Mouse (Mus musculus) thymus, adult 2 months (tissue): ENCODE data around the gene Kxd1.

Source experiments
- CTCF ChIP-seq: fragments of 200-500 bp; IDR thresholded peaks from 2 replicates; pipeline ENCODE4 v1.5.1; 2012; ENCODE audit warnings: mild to moderate bottlenecking, control low read depth, low read length, moderate library complexity, borderline replicate concordance; ENCODE audit not compliant: control insufficient read depth, poor library complexity, insufficient read depth; ENCODE audit errors: extremely low read depth
- POLR2A ChIP-seq: fragments of 200-500 bp; IDR thresholded peaks from 2 replicates; pipeline ENCODE4 v1.6.1; 2012; ENCODE audit warnings: mild to moderate bottlenecking, low read length, control low read depth, moderate library complexity; ENCODE audit not compliant: control insufficient read depth, poor library complexity, insufficient read depth; ENCODE audit errors: extremely low read depth

DNA sequence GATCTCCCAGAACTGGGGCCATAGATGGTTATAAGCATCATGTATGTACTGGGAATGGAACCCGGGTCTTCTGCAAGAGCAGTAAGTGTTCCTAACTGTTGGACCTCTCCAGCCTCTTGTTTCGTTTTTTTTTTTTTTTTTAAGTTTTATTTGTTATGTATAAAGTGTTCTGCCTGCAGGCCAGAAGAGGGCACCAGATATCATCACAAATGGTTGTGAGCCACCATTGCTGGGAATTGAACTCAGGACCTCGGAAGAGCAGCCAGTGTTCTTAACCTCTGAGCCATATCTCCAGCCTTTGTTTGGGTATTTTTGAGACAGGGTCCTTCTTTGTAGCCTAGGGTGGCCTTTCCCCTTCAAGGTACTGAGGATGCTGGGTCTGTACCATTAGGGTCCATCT is 31.2 kb upstream of the Kxd1 start:
- TF ChIP-seq POLR2A (no peak), CTCF (no peak)
